Mouse (Mus musculus): ENCODE measurements at regions not wholly inside any gene's neighbourhood (a gene's known extent, or its start where the extent isn't known, plus 50 kb on each side); places are given as distances from the start of the nearest gene placed in this dataset.

- DNase-seq, result no peak
These were observed 2258.0 kb downstream of the 4930444P10Rik start for GRCm38 (mm10) chr1:13834860-13835840.

- DNase-seq, result no peak
These were observed 2285.3 kb downstream of the 4930444P10Rik start for GRCm38 (mm10) chr1:13807786-13808185.

- DNase-seq, result no peak
These were observed 2292.7 kb downstream of the 4930444P10Rik start for GRCm38 (mm10) chr1:13800460-13800859.

- no peak for DNase-seq
These were observed 2294.3 kb downstream of the 4930444P10Rik start for GRCm38 (mm10) chr1:13798848-13799247.

- no peak for DNase-seq
These were observed 2297.9 kb downstream of the 4930444P10Rik start for GRCm38 (mm10) chr1:13795196-13795595.

- peak; percentile 69 to 78 for DNase-seq
These were observed 2303.6 kb downstream of the 4930444P10Rik start for GRCm38 (mm10) chr1:13789318-13790085.

GRCm38 (mm10) chr1:13787016-13787415, 2306.1 kb downstream of the 4930444P10Rik start:
- DNase-seq, result no peak

- DNase-seq, result peak in 1 of 2 experiments; percentile 40
These were observed 2308.7 kb downstream of the 4930444P10Rik start for GRCm38 (mm10) chr1:13784396-13784795.

- DNase-seq, result no peak
These were observed 2310.5 kb downstream of the 4930444P10Rik start for GRCm38 (mm10) chr1:13782633-13783032.

GRCm38 (mm10) chr1:13772106-13772505, 2321.0 kb downstream of the 4930444P10Rik start:
- DNase-seq, result no peak

- no peak for DNase-seq
These were observed 2322.1 kb downstream of the 4930444P10Rik start for GRCm38 (mm10) chr1:13771014-13771463.

- DNase-seq, result no peak
These were observed 2338.6 kb downstream of the A830018L16Rik start for GRCm38 (mm10) chr1:13752479-13752878.

GRCm38 (mm10) chr1:13751381-13751780, 2337.5 kb downstream of the A830018L16Rik start:
- no peak for DNase-seq
